Mouse (Mus musculus) c-Kit-positive CD71-positive TER-119-positive erythroid progenitor cells, embryonic 14.5 days (primary cell): ENCODE results near the gene Tap1.

Experiments used
- DNase-seq: peaks from one replicate; pipeline ENCODE4 v3.0.0-alpha.2; 2013; ENCODE audit warnings: low spot score

The Tap1 gene

DNA sequence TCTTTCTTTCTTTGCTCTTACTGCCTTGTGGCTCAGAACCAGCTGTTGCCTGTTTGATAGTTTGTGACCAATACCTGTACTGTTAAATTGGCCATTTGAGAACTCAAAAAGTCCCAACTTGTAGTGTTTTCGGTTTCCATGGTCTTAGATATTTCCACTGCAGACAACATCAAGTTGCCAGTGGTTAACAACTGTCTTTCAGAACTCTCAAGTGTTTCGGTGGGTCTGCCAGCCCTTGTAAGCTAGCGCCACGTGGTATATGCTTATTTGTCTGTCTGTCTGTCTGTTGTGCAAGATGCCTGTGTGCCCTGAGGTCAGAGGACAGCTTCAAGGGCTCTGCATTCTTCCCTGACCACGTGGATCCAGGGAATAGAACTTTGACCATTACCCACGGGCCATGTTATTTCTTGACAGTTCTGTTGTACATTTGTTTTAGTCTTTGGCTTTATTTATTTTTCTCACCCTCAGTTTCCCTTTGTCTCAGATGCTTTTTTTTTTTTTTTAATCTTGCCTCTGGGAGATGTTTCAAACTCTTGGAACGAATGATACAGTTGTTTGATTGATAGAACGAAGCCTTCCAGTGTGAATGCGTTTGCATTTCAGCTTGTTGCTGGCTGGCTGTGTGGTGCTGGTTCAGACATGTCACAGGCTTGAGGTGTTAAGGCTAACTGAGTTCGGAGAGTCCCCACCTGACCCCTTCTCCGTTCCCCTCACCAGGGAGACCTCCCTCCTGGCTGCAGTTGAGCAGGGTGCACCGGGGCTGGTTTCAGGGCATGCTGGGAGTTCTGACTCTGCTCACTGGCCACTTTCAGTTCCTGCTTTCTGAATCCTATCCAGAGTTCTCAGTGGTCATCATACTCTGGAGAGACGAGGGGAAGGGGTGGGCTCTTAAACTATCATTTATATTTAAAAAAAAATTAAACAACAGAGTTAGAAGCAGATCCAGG, 7.2 kb upstream of the Tap1 start:
- DNase-seq = no peak

DNA sequence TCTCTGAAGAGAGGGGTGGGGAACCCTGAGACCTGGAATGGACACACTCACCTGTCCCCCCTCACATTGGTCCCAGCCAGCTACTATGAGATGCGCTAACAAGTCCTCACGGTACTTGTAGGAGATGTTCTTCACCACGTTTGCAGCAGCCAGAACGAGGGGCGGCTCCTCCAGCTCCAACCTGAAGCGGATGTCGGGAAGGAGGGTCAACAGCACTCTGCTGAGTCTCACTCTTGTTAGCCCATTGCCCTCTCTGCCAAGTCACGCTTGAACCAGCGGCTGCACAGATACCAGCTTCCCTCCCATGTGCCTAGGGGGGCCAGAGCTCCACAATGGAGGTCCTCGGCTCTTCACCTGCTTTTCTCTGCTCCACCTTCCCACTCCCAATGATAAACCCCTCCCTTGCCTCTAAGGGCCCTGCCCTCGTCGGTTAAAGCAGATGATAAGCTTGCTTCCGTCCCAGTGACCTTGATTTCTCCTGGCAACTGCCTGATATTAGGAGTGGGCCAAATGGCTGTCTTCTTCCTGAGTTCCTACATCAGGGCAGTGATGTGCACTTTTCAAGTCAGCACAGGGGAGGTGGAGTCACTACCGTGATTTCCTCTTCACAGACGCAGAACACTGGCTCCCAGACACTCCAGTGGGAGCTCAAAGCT, 3.7 kb upstream of the Tap1 start:
- DNase-seq = no peak

DNA sequence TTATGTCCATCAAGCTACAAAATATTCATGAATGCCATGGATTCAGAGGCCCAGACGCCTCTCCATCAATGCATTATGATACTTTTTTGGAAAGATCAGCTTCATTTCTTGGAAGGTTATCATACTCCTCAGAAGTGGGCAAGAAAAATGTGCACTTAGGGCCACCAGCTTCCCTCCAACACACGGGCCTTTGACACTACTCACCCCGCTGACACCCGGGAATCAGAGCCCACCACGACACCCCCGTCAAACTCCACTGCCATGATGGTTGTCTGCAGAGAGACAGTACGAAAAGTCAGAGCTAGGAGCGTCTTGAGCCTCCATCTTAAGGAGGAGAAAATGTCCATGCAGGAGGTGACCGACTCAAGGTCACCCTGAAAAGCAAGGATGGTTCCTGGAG, 1.8 kb upstream of the Tap1 start:
- DNase-seq = no peak

DNA sequence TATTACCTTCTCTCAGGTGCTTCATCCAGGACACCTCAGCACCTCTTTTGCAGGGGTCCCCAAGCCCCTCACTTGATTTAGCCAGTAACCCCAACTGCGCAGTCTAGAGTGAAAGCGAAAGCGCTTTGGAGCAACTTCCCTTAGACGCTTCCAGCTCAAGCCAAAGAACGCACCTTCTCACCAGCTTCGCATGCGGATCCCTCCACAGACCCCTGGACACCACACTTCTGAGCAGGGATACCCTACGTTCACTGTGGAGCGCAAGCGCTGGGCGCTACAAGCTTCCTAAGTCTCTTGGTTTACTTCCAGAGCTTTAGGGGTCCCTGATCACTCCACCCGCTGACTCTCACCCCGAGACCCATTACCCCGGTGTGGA, 480 bp upstream of the Tap1 start:
- DNase-seq = no peak

DNA sequence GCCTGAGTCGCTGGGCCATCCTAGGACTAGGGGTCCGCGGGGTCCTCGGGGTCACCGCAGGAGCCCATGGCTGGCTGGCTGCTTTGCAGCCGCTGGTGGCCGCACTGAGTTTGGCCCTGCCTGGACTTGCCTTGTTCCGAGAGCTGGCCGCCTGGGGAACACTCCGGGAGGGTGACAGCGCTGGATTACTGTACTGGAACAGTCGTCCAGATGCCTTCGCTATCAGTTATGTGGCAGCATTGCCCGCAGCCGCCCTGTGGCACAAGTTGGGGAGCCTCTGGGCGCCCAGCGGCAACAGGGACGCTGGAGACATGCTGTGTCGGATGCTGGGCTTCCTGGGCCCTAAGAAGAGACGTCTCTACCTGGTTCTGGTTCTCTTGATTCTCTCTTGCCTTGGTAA, 657 bp downstream of the Tap1 start:
- peak; percentile 36 for DNase-seq

DNA sequence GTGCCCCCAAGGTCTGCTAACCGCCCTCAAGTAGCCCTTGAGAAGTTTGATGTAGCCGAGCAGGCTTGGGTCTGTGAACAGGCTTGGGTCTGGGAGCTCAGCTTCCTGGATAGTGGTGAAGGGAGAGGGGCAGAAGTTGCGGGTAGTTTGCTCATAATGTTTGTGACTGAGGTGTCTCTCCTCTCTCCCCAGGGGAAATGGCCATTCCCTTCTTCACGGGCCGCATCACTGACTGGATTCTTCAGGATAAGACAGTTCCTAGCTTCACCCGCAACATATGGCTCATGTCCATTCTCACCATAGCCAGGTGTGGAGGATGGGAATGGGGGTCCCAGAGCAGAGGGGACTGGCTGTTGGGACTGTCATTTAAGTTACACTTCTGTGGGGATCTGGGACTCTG, 1.6 kb downstream of the Tap1 start:
- no peak for DNase-seq

DNA sequence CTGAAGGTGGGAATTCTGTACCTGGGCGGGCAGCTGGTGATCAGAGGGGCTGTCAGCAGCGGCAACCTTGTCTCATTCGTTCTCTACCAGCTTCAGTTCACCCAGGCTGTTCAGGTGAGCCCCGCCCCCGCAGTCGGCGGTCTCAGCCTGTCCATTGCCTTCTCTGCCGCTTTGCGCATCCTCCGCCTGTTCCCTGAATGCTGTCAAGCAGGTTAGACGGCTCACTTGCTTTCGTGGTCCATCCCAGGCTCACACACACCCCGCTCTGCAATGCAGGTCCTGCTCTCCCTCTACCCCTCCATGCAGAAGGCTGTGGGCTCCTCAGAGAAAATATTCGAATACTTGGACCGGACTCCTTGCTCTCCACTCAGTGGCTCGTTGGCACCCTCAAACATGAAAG, 5.5 kb downstream of the Tap1 start:
- DNase-seq = no peak

DNA sequence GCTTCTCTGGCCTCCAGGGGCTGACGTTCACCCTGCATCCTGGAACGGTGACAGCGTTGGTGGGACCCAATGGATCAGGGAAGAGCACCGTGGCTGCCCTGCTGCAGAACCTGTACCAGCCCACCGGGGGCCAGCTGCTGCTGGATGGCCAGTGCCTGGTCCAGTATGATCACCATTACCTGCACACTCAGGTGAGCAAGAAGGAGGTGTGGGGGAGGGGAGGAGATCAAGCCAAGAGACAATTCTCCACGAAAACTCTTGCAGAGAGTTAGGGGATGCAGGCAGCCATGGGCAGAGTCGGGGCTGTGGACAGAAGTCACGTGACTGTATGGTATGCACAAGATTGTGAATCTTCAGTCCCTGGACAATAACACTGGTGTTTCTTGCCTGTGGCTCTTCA, 6.1 kb downstream of the Tap1 start:
- no peak for DNase-seq

DNA sequence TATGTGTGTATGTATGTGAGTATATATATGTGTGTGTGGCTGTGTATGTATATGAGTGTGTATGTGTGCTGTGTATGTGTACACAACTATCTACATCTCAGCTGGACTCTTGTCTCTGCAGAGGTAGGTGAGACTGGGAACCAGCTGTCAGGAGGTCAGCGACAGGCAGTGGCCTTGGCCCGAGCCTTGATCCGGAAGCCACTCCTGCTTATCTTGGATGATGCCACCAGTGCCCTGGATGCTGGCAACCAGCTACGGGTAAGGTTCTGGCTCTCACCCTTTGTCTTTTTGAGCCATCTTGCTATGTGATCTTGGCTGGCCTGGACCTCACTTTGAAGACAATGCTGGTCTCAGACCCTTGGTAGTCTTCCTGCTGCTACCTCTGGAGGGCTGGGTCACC, 7.4 kb downstream of the Tap1 start:
- no peak for DNase-seq

DNA sequence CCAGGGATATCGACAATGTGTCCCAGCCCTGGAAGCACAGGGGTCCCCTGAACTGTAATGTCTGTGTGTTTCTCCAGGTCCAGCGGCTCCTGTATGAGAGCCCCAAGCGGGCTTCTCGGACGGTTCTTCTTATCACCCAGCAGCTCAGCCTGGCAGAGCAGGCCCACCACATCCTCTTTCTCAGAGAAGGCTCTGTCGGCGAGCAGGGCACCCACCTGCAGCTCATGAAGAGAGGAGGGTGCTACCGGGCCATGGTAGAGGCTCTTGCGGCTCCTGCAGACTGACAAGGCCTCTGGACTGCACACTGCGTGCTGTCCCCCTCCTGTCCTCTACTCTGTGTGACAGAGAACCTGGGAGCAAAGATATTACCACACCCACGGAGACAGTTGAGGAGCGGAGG, 9.1 kb downstream of the Tap1 start:
- DNase-seq = no peak

DNA sequence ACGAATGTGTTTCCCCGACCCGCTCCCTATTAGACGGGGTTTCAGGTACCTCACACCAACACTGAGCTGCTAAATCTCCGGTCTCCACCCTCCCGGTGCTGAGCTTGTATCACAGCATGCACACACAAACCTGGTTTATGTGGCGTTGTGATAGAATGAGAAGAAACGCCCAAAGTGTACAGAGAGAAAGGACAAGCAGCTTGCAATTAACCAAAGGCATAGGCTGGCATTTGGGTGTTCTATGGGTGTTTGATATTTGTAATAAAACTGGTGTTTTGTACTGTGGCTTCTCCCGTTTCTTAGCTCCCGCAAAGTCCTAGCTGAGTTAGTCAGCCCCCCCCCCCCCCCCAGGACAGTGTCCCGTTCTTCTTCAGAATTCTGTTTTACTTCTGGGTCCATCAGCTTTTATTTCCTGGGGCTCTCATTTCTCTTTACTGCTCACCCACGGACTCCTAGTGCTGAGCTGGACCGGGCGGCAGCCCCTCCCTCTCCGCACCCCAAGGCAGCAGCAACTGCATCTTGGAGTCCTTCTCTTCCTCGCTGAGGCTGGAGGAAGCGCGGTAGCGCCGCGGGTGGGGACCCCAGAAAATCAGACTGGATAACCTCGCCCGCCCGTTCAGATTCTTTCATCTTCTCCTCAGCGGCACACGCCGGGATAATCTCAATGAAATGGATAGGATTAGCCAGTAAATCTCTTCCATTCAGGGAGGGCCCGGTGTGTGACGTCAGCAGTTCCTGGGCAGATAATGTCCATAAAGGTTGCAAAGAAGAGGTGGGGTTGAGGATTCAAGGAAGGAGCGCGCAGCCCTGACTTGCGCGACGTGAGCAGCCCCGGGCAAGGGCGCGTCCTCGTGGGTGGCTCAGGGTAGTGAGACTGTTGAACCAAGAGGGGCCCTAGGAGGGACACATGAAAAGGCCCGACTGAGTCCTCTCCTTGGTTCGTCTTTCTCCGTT, 9.9 kb downstream of the Tap1 start, which contains the start of gene Psmb8:
TSS of gene Psmb8 (plus strand) at position 781 of the 954 bp plus-strand sequence.
- DNase-seq = peak; percentile 44

DNA sequence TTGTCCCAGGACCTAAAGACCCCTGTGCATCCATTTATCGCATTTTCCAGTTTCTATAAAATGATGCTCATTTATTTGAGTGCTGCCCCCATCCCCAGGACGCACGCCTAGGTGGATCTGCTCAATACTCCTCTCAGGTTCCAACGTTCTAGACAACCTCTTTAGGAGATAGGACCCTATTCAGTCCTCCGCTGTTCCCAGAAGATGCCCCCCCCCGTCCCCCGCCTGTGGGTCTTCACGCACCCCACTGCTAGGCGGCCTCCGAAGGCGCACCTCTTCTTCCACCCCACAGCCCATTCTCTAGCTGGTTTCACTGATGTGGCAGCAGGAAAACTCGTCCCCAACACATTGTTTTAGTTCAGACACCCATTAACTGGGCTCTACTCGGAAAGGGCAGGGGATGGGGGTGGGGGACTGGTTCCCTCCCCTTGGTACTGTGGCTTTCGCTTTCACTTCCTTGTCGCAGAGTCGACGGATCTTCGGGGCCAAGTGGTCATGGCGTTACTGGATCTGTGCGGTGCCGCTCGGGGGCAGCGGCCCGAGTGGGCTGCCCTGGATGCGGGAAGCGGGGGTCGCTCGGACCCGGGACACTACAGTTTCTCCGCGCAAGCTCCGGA, 10.7 kb downstream of the Tap1 start:
- no peak for DNase-seq

DNA sequence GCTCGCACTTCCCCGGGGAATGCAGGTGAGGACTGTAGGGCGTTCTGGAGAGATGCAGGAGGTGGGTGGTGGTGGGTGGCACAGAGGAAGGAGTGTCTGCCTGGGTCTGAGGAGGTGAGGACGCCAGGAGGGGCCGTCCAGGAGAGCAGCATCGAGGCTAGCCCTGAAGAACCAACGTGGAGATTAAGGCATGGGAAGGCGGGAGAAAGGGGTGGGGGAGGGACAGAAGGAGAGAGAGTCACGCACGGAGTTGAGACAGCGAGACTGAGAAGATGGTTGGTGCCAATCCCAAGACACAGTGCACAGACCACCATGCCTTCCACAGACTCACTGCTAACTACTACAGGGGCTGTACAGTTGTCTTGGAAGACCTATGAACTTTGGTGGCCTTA, 11.2 kb downstream of the Tap1 start:
- no peak for DNase-seq

DNA sequence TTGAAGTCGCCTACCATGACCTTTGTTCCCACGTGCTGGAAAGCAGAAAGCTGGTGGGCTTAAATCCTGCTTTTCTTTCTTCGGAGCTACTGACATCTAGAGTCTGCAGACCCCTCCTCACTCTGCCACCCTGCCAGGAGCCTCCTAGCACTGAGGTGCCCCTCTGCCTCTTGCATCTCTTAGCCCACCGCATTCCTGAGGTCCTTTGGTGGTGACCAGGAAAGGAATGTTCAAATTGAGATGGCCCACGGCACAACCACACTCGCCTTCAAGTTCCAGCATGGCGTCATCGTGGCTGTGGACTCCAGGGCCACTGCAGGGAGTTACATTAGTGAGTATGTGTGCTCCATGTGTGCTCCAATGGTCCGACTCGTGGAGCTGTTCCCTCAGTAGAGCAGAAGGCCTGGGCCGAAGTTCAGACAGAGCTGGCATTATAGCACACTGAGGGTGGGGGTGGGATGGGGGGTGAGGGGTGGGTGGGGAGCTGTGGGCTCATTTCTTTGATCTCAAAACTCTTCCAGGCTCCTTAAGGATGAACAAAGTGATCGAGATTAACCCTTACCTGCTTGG, 11.8 kb downstream of the Tap1 start:
- DNase-seq = no peak

DNA sequence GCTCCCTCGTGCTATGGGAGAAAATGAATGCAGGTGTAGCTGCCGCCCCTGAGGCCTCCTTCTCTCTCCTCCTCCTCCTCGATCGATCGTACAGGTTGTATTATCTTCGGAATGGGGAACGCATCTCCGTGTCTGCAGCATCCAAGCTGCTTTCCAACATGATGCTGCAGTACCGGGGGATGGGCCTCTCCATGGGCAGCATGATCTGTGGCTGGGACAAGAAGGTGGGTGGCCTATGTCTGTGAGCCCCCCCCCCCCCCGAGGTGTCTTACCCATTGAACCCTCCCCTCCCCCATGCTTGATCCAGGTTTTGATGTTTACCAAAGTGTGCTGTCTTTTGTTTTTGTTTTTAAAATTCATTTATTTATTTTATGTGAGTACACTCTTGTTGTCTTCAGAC, 12.7 kb downstream of the Tap1 start:
- no peak for DNase-seq

DNA sequence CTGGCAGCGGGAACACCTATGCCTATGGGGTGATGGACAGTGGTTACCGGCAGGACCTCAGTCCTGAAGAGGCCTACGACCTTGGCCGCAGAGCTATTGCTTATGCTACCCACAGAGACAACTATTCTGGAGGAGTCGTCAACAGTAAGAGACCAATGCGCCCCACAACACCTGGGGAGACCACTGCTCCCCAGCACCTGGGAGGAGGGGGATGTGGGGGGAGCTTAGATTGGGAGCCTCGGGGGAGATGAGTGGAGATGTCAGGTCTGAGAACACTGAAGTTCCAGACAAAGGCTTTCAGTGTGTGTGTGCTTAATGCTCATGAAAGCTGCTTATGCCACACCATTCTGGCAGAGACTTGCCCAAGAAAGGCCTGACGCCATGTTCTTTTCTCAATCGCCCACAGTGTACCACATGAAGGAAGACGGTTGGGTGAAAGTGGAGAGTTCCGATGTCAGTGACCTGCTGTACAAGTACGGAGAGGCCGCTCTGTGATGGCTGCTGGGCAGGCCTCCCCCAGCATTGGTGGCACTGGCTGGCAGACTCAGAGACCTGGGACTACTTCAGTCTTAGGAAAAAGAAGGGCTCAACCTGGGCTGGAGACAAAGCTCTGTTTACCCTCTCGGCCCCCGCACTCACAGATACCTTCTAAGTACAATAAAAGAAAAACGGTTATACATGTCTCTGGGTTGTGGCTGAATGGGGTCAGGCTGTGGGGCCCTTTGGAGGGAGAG, 13.6 kb downstream of the Tap1 start:
- DNase-seq = no peak

DNA sequence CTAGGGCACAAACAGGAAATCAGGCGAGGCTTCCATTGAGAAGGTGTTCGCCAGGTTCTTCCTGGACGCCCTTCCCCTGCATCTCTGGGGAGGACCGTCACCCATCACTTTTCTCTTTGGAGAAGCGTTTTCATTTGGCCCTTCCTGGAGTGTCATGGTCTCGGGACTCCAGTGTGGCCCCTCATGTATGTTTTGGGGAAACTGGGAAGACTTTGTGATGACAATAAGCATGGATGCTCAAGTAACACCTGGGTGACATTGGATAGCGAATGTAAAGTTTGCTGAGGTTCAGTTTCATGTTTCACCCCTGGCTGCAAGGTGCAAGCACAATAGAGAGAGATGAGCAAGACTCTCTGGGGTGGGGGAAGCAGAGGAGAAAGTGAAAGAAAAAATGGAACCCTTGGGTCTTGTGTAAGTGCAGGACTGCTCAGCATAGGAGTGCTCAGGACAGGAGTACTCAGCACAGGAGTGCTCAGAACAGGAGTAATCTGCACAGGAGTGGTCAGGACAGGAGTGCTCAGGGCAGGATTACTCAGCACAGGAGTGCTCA, 14.2 kb downstream of the Tap1 start:
- no peak for DNase-seq

DNA sequence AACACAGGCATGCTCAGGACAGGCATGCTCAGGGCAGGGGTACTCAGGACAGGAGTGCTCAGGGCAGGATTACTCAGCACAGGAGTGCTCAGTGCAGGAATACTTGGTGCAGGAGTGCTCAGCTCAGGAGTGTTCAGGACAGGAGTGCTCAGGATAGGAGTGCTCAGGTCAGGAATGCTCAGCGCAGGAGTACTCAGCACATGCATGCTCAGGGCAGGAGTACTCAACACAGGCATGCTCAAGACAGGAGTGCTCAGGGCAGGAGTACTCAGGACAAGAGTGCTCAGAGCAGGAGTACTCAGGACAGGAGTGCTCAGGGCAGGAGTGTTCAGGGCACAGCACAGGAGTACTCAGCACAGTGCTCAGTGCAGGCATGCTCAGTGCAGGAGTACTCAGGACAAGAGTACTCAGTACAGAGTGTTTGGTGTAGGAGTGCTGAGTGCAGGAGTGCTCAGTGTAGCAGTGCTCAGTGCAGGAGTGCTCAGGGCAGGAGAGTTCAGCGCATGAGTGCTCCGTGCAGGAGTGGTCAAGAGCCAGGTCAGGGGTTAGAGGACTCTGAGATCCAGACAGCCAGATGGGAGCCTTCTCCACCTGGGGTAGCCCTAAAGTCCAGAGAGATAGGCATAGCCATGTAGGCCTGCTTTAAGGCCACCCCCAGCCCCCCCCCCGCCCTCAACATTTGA, 15.5 kb downstream of the Tap1 start:
- DNase-seq = no peak

DNA sequence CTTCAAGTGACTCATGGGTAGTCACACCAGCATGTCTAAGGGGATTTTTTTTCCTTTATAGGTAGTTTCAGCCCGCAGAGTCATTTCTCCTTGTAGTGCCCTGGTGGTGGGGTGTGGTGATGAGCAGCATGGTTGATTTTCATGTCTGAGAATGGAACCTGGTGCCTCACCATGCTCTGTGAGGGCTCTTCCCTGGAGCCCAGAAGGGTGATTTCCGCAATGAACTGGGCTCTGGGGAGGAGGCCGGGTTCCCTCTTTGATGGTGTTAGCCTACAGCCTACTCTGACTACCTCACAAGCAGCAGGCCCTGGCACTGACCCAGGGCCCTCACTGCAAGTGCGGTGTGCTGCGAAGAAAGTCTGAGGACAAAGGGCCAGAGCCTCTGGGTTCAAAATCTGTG, 16.1 kb downstream of the Tap1 start, which contains the start of gene Tap2:
TSS of gene Tap2 (plus strand) at position 84 of the 400 bp plus-strand sequence.
- DNase-seq = no peak
